Mouse (Mus musculus) midbrain, postnatal 0 days (tissue): ENCODE results near the gene Tns3. TPM values are rescaled to one million over a fixed set of nuclear protein-coding genes. Genes with fewer than 3 reads are reported as not detected.

Experiments used
- ATAC-seq: fragments of 200-750 bp; cut with Nextera tagmentation; 2 replicates; pipeline ENCODE4 v1.8.0; 2017; ENCODE audit warnings: moderate number of reproducible peaks, mild to moderate bottlenecking, moderate TSS enrichment, moderate library complexity; ENCODE audit not compliant: low FRiP score
- DNase-seq: peaks from one replicate; pipeline ENCODE4 v3.0.0-alpha.2; 2015; ENCODE audit warnings: low spot score
- H3K27ac ChIP-seq: fragments of 300-500 bp; sonication (generic); 2 replicates; pipeline ENCODE4 v1.5.1; 2014; ENCODE audit warnings: low read depth, mild to moderate bottlenecking, low read length, mixed read lengths
- H3K27me3 ChIP-seq: fragments of 300-500 bp; sonication (generic); 2 replicates; pipeline ENCODE4 v1.6.1; 2014; ENCODE audit warnings: low read length, control low read depth, mixed read lengths; ENCODE audit not compliant: insufficient read depth
- H3K36me3 ChIP-seq: fragments of 300-500 bp; sonication (generic); 2 replicates; pipeline ENCODE4 v1.6.1; 2014; ENCODE audit warnings: low read length, control low read depth, mixed read lengths; ENCODE audit not compliant: insufficient read depth
- H3K4me1 ChIP-seq: fragments of 300-500 bp; sonication (generic); 2 replicates; pipeline ENCODE4 v1.6.1; 2014; ENCODE audit warnings: mild to moderate bottlenecking, control low read depth, antibody characterized with exemption, low read length, mixed read lengths; ENCODE audit not compliant: insufficient read depth
- H3K4me2 ChIP-seq: fragments of 300-500 bp; sonication (generic); 2 replicates; pipeline ENCODE4 v1.6.1; 2014; ENCODE audit warnings: low read depth, mild to moderate bottlenecking, low read length, mixed read lengths; ENCODE audit not compliant: poor library complexity, severe bottlenecking
- H3K4me3 ChIP-seq: fragments of 300-500 bp; sonication (generic); 2 replicates; pipeline ENCODE4 v1.5.1; 2014; ENCODE audit warnings: low read depth, mild to moderate bottlenecking, low read length, moderate library complexity
- H3K9ac ChIP-seq: fragments of 300-500 bp; sonication (generic); replicated peaks from 2 replicates; pipeline ENCODE4 v1.6.1; 2014; ENCODE audit warnings: mild to moderate bottlenecking, low read length, moderate library complexity, mixed read lengths; ENCODE audit not compliant: poor library complexity, severe bottlenecking
- H3K9me3 ChIP-seq: fragments of 300-500 bp; sonication (generic); 2 replicates; pipeline ENCODE4 v1.6.1; 2016; ENCODE audit warnings: low read length, control low read depth
- CTCF ChIP-seq: IDR thresholded peaks from 2 replicates; pipeline ENCODE4 v1.5.1; 2016; ENCODE audit warnings: antibody characterized with exemption, mild to moderate bottlenecking
- WGBS: fragments of 180-500 bp; shearing (Covaris S2); extraction: QIAGEN DNeasy Blood & Tissue Kit; methylation state at CpG from one replicate; pipeline ENCODE4 v1.1.7; 2014; 5-methylcytosine and 5-hydroxymethylcytosine counted together
- polyA plus RNA-seq: library from polyadenylated mRNA; unstranded; fragments of >200 nt; fragmentation: Nextera tagmentation; extraction: Ambion mirVana; gene quantifications from 2 replicates; pipeline ENCODE4 v1.2.1, GENCODE M21; 2015
- total RNA-seq: library from RNA; depleted of rRNA; stranded (reverse); fragments of >200 nt; gene quantifications from 2 replicates; pipeline ENCODE4 v1.2.3, GENCODE M21; 2014

Tns3 gene
- total and polyA plus RNA-seq, 2 experiments from 2014 or later, result 4.9 to 38.7 TPM

DNA sequence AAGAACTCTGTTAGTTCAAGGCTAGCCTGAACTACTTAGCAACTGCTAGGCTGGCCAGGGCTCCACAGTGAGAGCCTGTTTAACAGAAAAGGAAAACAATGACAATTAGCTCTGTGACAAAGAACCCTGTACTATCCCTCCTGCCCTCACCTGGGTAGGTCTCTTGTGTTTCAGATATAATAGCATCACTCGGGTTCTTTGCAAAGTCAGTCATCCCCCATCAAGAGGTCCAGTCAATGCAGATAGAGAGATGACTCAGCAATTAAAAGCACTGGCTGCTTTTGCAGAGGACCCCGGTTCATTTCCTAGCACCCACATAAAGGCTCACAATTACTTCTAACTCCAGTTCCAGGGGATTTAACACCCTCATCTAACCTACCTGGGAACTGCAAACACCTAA is 78.0 kb downstream of the Tns3 start:
- no peaks in the 10 kb centered on the region for H3K4me1 ChIP-seq
- WGBS, result 73% methylated on average over 2 of the region's 2 CpGs

DNA sequence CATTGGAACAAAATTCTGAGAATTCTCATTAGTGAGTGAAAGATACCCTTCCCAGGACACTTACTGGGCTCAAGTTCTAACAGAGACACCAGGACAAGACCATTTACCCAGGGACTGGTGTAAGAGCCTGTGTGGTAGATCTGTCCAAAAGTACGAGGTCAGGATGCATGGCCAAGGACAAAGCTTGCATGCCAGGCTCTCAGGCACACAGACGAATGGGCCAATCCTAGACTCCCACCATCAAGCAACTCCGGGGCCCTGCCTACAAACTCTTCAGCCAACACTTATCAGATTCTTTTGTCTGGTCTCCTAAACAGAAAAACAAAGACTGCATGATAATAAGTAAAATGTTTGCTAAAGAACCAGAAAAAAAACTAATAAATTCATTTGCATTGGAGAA is 78.6 kb downstream of the Tns3 start:
- H3K4me1 ChIP-seq, result no peaks in the 10 kb centered on the region
- H3K36me3 ChIP-seq, result no peaks in the 10 kb centered on the region
- DNase-seq (no peak), ATAC-seq (no peak)
- no peaks in the 10 kb centered on the region for H3K9me3 ChIP-seq
- no peak for TF ChIP-seq CTCF
- no peak overlapping the region for H3K4me2 ChIP-seq
- H3K27me3 ChIP-seq, result no peaks in the 10 kb centered on the region
- H3K4me3 ChIP-seq, result no peak overlapping the region
- no peak overlapping the region for H3K27ac ChIP-seq
- WGBS, result 72% methylated on average over 3 of the region's 3 CpGs
- no peak overlapping the region for H3K9ac ChIP-seq

More for the DNA sequence above, 78.0 kb downstream of the Tns3 start:
- Histone ChIP-seq H3K27ac (no peak overlapping the region), H3K9ac (no peak overlapping the region), H3K4me2 (no peak overlapping the region), H3K36me3 (no peaks in the 10 kb centered on the region), H3K27me3 (no peaks in the 10 kb centered on the region), H3K9me3 (no peaks in the 10 kb centered on the region), H3K4me3 (no peak overlapping the region)
- TF ChIP-seq CTCF, result no peak
- ATAC-seq (no peak), DNase-seq (no peak)

DNA sequence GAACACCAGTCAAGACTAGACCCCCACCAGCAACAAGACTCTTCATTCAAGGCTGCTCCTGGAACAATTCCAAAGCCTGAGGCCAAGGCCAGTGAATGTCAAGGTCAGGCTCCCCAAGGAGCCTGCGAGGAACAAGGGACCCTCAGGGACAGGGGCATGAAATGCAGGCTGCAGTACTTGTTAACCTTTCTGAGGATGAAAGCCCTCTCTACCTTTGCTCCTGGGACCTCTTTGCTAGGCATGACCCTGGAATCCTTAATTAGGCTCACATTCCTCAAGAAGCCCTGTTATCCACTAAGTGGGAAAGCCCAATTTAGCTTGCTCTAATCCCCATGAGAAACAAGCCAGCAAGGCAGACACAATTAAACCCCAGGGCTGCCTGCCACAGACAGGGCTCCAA is 79.4 kb downstream of the Tns3 start:
- Histone ChIP-seq H3K27ac (no peak overlapping the region), H3K4me1 (no peaks in the 10 kb centered on the region), H3K4me3 (no peak overlapping the region), H3K27me3 (no peaks in the 10 kb centered on the region), H3K9me3 (no peaks in the 10 kb centered on the region), H3K9ac (no peak overlapping the region), H3K4me2 (no peak overlapping the region), H3K36me3 (no peaks in the 10 kb centered on the region)
- ATAC-seq (no peak), DNase-seq (no peak)
- TF ChIP-seq CTCF, result no peak
- WGBS, result 38% methylated on average over 1 of the region's 1 CpGs

DNA sequence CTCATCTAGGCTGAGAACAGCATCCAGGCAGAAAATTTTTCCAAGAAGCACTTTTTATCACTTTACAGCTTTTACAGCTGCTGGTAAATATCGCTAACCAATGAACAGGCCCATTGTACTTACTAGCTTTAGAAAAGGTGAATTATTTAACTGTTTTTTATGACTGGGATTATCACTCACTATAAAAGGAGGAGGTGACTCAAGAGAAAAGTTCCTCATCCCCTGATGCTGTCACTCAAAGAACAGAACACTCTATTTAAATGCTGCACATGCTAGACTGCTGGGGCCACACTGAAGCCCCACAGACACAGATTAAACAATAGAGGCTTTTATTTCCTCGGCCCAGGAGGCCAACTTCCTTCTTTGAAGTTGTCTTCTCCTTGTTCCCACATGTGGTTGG is 80.0 kb downstream of the Tns3 start:
- 70% methylated on average over 2 of the region's 2 CpGs for WGBS
- ATAC-seq (no peak), DNase-seq (no peak)
- H3K4me3 ChIP-seq, result no peak overlapping the region
- H3K9me3 ChIP-seq, result no peaks in the 10 kb centered on the region
- TF ChIP-seq CTCF, result no peak
- no peaks in the 10 kb centered on the region for H3K4me1 ChIP-seq
- H3K36me3 ChIP-seq, result no peaks in the 10 kb centered on the region
- no peaks in the 10 kb centered on the region for H3K27me3 ChIP-seq
- H3K4me2 ChIP-seq, result no peak overlapping the region
- no peak overlapping the region for H3K9ac ChIP-seq
- H3K27ac ChIP-seq, result no peak overlapping the region

DNA sequence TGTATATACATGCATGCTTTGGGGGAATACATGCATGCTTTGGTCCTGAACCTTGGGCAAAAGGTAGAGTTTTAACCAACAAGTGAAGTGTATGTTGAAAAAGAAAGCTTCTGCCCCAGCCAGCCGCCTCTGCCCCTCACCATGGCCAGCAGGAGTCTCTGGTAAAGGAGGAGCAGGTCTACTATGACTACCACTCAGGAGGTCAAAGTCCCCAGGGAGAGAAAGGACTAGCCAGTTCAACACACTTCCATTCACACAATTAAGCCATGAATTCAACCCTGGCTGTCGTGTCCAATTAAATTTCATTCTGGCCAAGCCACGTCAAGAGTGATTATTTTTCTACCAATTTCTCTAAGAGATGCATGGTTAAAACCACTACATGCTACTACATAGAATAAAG is 81.2 kb downstream of the Tns3 start:
- Histone ChIP-seq H3K27ac (no peak overlapping the region), H3K9ac (no peak overlapping the region), H3K4me2 (no peak overlapping the region), H3K27me3 (no peaks in the 10 kb centered on the region), H3K4me1 (no peaks in the 10 kb centered on the region), H3K4me3 (no peak overlapping the region), H3K36me3 (no peaks in the 10 kb centered on the region), H3K9me3 (no peaks in the 10 kb centered on the region)
- DNase-seq (no peak), ATAC-seq (no peak)
- WGBS, result 87% methylated on average over 3 of the region's 3 CpGs
- no peak for TF ChIP-seq CTCF

DNA sequence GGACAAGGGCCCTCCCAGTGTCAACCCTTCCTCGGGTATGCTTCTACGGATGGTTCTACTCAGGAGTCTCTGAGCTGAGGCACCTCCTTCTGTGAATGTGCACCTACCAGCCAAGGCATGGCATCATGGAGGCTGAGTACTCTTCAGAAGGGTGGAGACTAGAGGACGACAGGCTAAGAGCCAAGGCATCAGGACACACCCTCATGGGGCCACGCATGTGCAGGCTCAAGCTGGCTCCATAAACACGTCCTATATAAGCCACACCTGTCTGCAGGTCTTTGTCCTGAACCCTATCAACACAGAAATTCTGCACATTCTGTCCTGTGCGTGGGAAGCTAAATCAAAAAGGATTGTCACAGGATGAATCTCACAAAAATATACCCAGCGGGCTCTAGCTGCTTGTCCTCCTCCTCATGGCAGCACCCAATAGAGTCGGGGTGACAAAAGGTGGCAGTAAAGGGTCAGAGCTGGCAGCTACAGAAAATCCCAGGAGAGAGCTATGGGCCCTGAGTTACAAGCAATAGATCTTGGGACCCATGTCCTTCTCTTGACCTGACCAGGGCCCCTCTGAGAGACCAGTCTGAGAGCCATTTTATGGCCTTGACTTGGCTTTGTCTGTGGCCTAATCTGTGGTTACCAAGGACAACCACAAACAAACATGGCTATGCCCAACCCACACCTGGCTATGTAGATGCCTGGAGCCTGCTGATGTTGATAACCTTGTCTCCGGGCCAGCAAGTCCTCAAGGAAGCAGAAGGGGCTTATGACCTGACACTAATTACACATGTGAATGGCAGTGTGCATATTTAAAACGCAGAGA is 82.0 kb downstream of the Tns3 start:
- no peaks in the 10 kb centered on the region for H3K4me1 ChIP-seq
- H3K4me2 ChIP-seq, result no peak overlapping the region
- no peak for ATAC-seq
- no peak for DNase-seq
- H3K27ac ChIP-seq, result no peak overlapping the region
- H3K4me3 ChIP-seq, result no peak overlapping the region
- TF ChIP-seq CTCF, result no peak
- no peaks in the 10 kb centered on the region for H3K9me3 ChIP-seq
- no peaks in the 10 kb centered on the region for H3K27me3 ChIP-seq
- 94% methylated on average over 10 of the region's 10 CpGs for WGBS
- H3K36me3 ChIP-seq, result no peaks in the 10 kb centered on the region
- no peak overlapping the region for H3K9ac ChIP-seq
